Mouse (Mus musculus): Measurements from ENCODE around the gene Foxb2. TPM values are rescaled to one million over a fixed set of nuclear protein-coding genes. Genes with fewer than 3 reads are reported as not detected.

Foxb2 gene
- polyA plus RNA-seq, 1 experiment from 2014 or later = 0.16 TPM

- Histone ChIP-seq H3K27ac (ENCODE audit: low read length) (no peak overlapping the region), H3K36me3 (ENCODE audit: control insufficient read depth, insufficient read depth, low read length) (no peaks in the 10 kb centered on the region), H3K4me2 (ENCODE audit: low read length) (no peak overlapping the region), H3K4me1 (ENCODE audit: control insufficient read depth, insufficient read depth, low read length) (no peaks in the 10 kb centered on the region), H3K9me3 (replicated peaks; ENCODE audit: control insufficient read depth, low read length, poor library complexity, severe bottlenecking) (no peaks in the 10 kb centered on the region), H3K9ac (ENCODE audit: low read depth, low read length) (no peak overlapping the region), H3K4me3 (ENCODE audit: low read depth, low read length) (no peak overlapping the region), H3K27me3 (ENCODE audit: control insufficient read depth, insufficient read depth, low read depth, low read length) (no peaks in the 10 kb centered on the region)
- ATAC-seq = no peak
- 7% methylated on average over 9 of the region's 9 CpGs for WGBS
Measured at GRCm38 (mm10) chr19:16841516-16842249, 31.9 kb downstream of the Foxb2 start.

GRCm38 (mm10) chr19:16841001-16841400 lies 32.6 kb downstream of the Foxb2 start:
- ATAC-seq = no peak
- WGBS = 51% methylated on average over 8 of the region's 8 CpGs
- no peak overlapping the region for H3K4me2 ChIP-seq (ENCODE audit: low read length)

GRCm38 (mm10) chr19:16827657-16828056 lies 45.9 kb downstream of the Foxb2 start:
- Histone ChIP-seq H3K4me2 (ENCODE audit: low read length) (no peak overlapping the region), H3K36me3 (ENCODE audit: control insufficient read depth, insufficient read depth, low read length) (no peaks in the 10 kb centered on the region), H3K9me3 (replicated peaks; ENCODE audit: control insufficient read depth, low read length, poor library complexity, severe bottlenecking) (no peaks in the 10 kb centered on the region), H3K27me3 (ENCODE audit: control insufficient read depth, insufficient read depth, low read depth, low read length) (no peaks in the 10 kb centered on the region), H3K4me3 (ENCODE audit: low read depth, low read length) (no peak overlapping the region), H3K9ac (ENCODE audit: low read depth, low read length) (no peak overlapping the region), H3K27ac (ENCODE audit: low read length) (no peak overlapping the region), H3K4me1 (ENCODE audit: control insufficient read depth, insufficient read depth, low read length) (no peaks in the 10 kb centered on the region)
- 78% methylated on average over 5 of the region's 5 CpGs for WGBS
- no peak for ATAC-seq

More at GRCm38 (mm10) chr19:16841001-16841400, 32.6 kb downstream of the Foxb2 start:
- H3K4me1 ChIP-seq (ENCODE audit: control insufficient read depth, insufficient read depth, low read length) = no peaks in the 10 kb centered on the region
- no peaks in the 10 kb centered on the region for H3K9me3 ChIP-seq (replicated peaks; ENCODE audit: control insufficient read depth, low read length, poor library complexity, severe bottlenecking)
- no peaks in the 10 kb centered on the region for H3K27me3 ChIP-seq (ENCODE audit: control insufficient read depth, insufficient read depth, low read depth, low read length)
- H3K4me3 ChIP-seq (ENCODE audit: low read depth, low read length) = no peak overlapping the region
- H3K27ac ChIP-seq (ENCODE audit: low read length) = no peak overlapping the region
- no peak overlapping the region for H3K9ac ChIP-seq (ENCODE audit: low read depth, low read length)
- H3K36me3 ChIP-seq (ENCODE audit: control insufficient read depth, insufficient read depth, low read length) = no peaks in the 10 kb centered on the region

GRCm38 (mm10) chr19:16825228-16825627 lies 48.4 kb downstream of the Foxb2 start:
- H3K9me3 ChIP-seq (replicated peaks; ENCODE audit: control insufficient read depth, low read length, poor library complexity, severe bottlenecking) = no peaks in the 10 kb centered on the region
- H3K4me3 ChIP-seq (ENCODE audit: low read depth, low read length) = no peak overlapping the region
- no peak for ATAC-seq
- H3K9ac ChIP-seq (ENCODE audit: low read depth, low read length) = no peak overlapping the region
- H3K4me1 ChIP-seq (ENCODE audit: control insufficient read depth, insufficient read depth, low read length) = no peaks in the 10 kb centered on the region
- 51% methylated on average over 5 of the region's 5 CpGs for WGBS
- H3K36me3 ChIP-seq (ENCODE audit: control insufficient read depth, insufficient read depth, low read length) = no peaks in the 10 kb centered on the region
- no peak overlapping the region for H3K27ac ChIP-seq (ENCODE audit: low read length)
- no peak overlapping the region for H3K4me2 ChIP-seq (ENCODE audit: low read length)
- no peaks in the 10 kb centered on the region for H3K27me3 ChIP-seq (ENCODE audit: control insufficient read depth, insufficient read depth, low read depth, low read length)

Other genes starting within 250 kb of the Foxb2 start
- 8.7 and 9.4 TPM in 2 replicates for gene Vps13a, start 92.9 kb downstream of the Foxb2 start, polyA plus RNA-seq (2015; fragmentation: Nextera tagmentation; extraction: Ambion mirVana)
- gene Prune2, start 82.3 kb upstream of the Foxb2 start, polyA plus RNA-seq (2015; fragmentation: Nextera tagmentation; extraction: Ambion mirVana) = 8.0 and 8.2 TPM in 2 replicates